Mouse (Mus musculus): ENCODE measurements around the gene Myh6. TPM values are rescaled to one million over a fixed set of nuclear protein-coding genes. Genes with fewer than 3 reads are reported as not detected.

Myh6 gene
- polyA plus RNA-seq (2016; fragmentation: Nextera tagmentation; extraction: Ambion mirVana): 1.8 and 3.3 TPM in 2 replicates

DNA sequence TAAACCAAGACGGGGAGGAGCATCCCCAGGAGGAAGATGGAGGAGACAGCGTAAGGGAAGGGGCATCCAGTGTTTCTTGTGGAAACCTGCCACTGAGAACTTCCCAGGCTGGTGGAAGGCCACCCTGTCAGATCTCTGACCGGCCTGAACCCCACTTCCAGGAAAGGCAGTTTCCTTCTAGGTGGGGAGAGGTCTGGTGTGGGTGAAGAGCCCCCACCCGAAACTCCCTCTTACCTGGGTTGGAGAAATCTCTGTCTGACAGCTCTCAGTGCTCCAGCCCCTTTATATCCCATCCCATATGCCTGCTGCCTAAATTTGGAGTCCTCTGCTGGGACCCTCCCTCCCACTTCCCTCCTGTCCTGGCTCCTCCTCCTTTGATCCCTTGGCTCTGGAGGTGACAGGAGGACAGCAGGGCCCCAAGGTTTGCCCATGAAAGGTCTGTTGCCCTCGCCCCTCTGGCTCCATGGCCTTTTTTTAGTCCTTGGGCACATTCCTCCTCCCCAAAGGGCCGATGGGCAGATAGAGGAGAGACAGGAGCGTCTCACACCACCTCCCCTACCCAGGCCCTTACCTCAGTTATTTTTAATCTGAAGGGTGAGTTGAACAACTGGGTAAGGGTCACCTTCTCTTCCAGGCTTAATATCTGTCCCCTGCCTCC, at the start of gene Myh6:
Gene Myh6, minus strand, starts transcription at position 608 of the 658 bp plus-strand sequence.
- WGBS: 61% methylated on average over 7 of the region's 7 CpGs
- H3K9me3 ChIP-seq: no peaks in the 10 kb centered on the region
- no peak within 1 kb of the TSS for H3K4me3 ChIP-seq (replicated peaks)
- peaks cover 8% of the 10 kb centered on the region for H3K27me3 ChIP-seq
- H3K36me3 ChIP-seq: no peaks in the 10 kb centered on the region
- H3K9ac ChIP-seq (replicated peaks): no peak within 1 kb of the TSS
- peaks cover 8% of the 10 kb centered on the region; the same call in 1 of the 2 replicates for H3K4me1 ChIP-seq (replicated peaks)
- H3K4me2 ChIP-seq: no peak within 1 kb of the TSS
- no peak for ATAC-seq (ENCODE audit: insufficient number of reproducible peaks, insufficient read depth, low FRiP score, low TSS enrichment, low read depth)
- H3K27ac ChIP-seq: no peak within 1 kb of the TSS

DNA sequence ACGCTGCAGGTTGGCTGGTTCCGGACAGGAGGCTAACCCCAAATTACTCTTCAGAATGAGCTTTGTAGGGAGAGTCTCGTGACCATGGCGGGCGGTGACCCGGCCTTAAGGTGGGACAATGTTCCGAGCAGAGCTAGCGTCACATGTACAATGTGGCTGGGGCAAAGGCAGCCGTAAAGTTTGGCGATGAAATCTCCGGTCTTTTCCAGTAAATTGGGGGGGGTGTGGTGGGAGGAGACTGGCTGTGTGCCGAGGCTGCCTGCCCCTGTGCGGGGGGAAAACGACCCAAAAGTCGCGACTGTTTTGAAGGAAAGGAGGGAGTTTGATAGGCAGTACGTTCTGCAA, 49.0 kb upstream of the Myh6 start:
- no peak; the same call in 1 of the 2 replicates for ATAC-seq (ENCODE audit: insufficient number of reproducible peaks, insufficient read depth, low FRiP score, low TSS enrichment, low read depth)
- Histone ChIP-seq H3K9ac (replicated peaks) (peak overlapping the region; percentile 78), H3K4me1 (replicated peaks) (no peaks in the 10 kb centered on the region), H3K27me3 (no peaks in the 10 kb centered on the region), H3K9me3 (0 out of 2 replicates have a peak, but pooled peaks cover 3% of the 10 kb centered on the region), H3K4me3 (replicated peaks) (peak overlapping the region; percentile 74), H3K36me3 (peaks cover 25% of the 10 kb centered on the region), H3K27ac (peak overlapping the region; percentile 73), H3K4me2 (peak overlapping the region; percentile 73)
- under 1% methylated on average over 17 of the region's 17 CpGs for WGBS

DNA sequence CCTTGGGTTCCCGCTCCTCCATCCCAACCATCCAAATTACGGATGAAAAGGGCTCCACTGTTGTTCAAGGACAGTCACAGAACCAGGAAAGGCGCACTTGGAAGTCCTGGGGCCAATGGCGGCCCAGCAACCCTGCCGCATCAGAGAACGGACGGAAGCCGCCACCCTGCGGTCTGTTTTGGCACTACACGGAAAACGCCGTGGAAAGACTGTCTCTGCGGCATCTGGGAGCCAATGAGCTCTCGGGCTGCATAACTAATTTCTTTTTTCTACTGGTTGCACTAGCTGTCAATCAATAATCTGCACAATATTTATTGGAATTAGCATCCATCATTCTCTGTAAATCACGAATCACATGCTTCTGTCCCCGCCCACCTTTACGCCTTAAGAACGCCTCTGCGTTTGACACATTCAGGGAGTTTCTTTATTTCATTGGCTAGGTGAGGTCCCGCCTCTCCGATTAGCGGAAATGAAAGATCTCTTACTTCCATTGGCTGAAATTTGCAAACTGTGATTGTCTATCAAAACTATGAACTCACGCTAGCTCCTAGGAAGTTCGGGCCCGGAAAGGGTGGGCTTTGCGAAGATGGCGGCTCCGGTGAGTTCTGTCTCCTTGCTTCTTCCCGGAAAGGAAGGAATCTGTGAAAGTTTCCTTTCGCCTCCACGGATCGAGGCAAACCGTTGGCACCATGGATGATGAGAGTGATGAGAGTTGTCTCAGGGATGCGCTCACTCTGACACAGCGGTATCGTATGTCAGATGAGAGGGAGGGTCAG, 48.5 kb upstream of the Myh6 start, which contains the start of gene Ngdn:
Gene Ngdn, plus strand, starts transcription at position 464 of the 776 bp plus-strand sequence.
- under 1% methylated on average over 36 of the region's 36 CpGs for WGBS
- Histone ChIP-seq H3K36me3 (peaks cover 20% of the 10 kb centered on the region), H3K4me1 (replicated peaks) (no peaks in the 10 kb centered on the region), H3K9me3 (0 out of 2 replicates have a peak, but pooled peaks cover 3% of the 10 kb centered on the region), H3K4me2 (peak within 1 kb of the TSS; percentile 73), H3K9ac (replicated peaks) (peak within 1 kb of the TSS; percentile 78), H3K27me3 (no peaks in the 10 kb centered on the region), H3K27ac (peak within 1 kb of the TSS; percentile 94), H3K4me3 (replicated peaks) (peak within 1 kb of the TSS; percentile 74)
- ATAC-seq (ENCODE audit: insufficient number of reproducible peaks, insufficient read depth, low FRiP score, low TSS enrichment, low read depth): peak; percentile 95

DNA sequence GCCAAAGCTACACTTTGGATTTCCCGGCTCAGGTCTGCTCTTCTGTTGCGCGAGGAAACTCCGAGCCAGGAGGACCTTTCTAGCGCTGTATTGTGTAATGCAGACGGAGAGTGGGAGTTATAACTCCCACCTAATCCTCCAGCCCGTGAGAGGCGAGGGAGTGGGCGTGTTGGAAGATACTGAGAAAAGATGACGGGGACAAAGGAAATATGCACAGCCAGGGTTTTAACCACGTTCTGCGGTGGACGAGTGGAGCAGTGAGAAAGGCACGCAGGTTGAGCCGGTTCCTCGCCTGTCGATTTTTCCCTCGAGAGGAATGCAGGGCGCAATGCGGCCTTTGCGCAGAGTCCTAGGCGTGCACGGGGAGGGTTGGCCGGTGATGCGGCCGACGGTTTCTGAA, 47.9 kb upstream of the Myh6 start:
- Histone ChIP-seq H3K4me3 (replicated peaks) (peak overlapping the region; percentile 44), H3K9me3 (0 out of 2 replicates have a peak, but pooled peaks cover 3% of the 10 kb centered on the region), H3K36me3 (peaks cover 20% of the 10 kb centered on the region), H3K27me3 (no peaks in the 10 kb centered on the region), H3K4me2 (peak overlapping the region; percentile 62), H3K4me1 (replicated peaks) (no peaks in the 10 kb centered on the region), H3K9ac (replicated peaks) (peak overlapping the region; percentile 56), H3K27ac (peak overlapping the region; percentile 94)
- ATAC-seq (ENCODE audit: insufficient number of reproducible peaks, insufficient read depth, low FRiP score, low TSS enrichment, low read depth): peak; percentile 64
- WGBS: 0% methylated on average over 27 of the region's 27 CpGs

DNA sequence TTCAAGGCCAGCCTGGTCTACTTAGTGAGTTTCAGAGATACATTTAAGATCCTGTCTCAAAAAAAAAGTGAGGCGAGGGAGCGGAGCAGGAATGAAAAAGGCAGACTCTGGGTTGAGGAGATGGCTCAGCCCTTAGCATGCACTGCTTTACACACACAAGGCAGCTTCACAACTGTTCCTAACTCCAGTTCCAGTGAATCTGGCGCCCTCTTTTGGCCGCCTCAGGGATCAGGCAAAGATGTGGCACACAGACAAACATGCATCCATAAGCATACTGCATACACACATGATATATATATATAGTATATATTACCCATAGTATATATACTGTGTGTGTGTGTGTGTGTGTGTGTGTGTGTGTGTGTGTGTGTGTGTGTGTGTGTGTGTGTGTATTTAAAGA, 44.4 kb upstream of the Myh6 start:
- Histone ChIP-seq H3K9me3 (0 out of 2 replicates have a peak, but pooled peaks cover 3% of the 10 kb centered on the region), H3K4me2 (no peak overlapping the region), H3K9ac (replicated peaks) (no peak overlapping the region), H3K27me3 (no peaks in the 10 kb centered on the region), H3K36me3 (no peaks in the 10 kb centered on the region), H3K4me3 (replicated peaks) (no peak overlapping the region), H3K4me1 (replicated peaks) (no peaks in the 10 kb centered on the region), H3K27ac (no peak overlapping the region)
- WGBS: 63% methylated on average over 4 of the region's 4 CpGs
- no peak for ATAC-seq (ENCODE audit: insufficient number of reproducible peaks, insufficient read depth, low FRiP score, low TSS enrichment, low read depth)

DNA sequence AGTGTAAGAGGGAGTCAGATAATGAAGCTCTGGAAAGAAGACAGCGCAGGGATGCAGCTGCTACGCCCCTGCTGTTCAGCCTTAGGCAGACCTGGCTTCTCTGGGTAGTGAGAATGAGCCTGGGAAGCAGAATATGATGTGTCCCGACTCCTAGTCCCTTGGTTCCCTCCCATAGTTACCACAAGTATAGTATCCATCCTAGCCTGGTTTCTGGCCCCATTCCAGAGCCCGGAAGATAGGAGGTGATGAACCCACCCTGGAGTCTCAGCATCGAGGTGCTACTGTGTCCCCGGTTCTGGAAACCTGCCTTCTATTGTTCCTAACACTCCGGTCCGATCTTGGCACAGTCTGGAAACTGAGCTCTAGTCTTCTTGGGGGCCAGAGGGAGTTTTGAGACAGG, 41.7 kb upstream of the Myh6 start:
- H3K27ac ChIP-seq: no peak overlapping the region
- 0 out of 2 replicates have a peak, but pooled peaks cover 3% of the 10 kb centered on the region for H3K9me3 ChIP-seq
- H3K4me1 ChIP-seq (replicated peaks): no peaks in the 10 kb centered on the region
- no peak overlapping the region for H3K4me2 ChIP-seq
- H3K27me3 ChIP-seq: no peaks in the 10 kb centered on the region
- 77% methylated on average over 8 of the region's 8 CpGs for WGBS
- no peak overlapping the region for H3K4me3 ChIP-seq (replicated peaks)
- no peak overlapping the region for H3K9ac ChIP-seq (replicated peaks)
- ATAC-seq (ENCODE audit: insufficient number of reproducible peaks, insufficient read depth, low FRiP score, low TSS enrichment, low read depth): no peak
- no peaks in the 10 kb centered on the region for H3K36me3 ChIP-seq

DNA sequence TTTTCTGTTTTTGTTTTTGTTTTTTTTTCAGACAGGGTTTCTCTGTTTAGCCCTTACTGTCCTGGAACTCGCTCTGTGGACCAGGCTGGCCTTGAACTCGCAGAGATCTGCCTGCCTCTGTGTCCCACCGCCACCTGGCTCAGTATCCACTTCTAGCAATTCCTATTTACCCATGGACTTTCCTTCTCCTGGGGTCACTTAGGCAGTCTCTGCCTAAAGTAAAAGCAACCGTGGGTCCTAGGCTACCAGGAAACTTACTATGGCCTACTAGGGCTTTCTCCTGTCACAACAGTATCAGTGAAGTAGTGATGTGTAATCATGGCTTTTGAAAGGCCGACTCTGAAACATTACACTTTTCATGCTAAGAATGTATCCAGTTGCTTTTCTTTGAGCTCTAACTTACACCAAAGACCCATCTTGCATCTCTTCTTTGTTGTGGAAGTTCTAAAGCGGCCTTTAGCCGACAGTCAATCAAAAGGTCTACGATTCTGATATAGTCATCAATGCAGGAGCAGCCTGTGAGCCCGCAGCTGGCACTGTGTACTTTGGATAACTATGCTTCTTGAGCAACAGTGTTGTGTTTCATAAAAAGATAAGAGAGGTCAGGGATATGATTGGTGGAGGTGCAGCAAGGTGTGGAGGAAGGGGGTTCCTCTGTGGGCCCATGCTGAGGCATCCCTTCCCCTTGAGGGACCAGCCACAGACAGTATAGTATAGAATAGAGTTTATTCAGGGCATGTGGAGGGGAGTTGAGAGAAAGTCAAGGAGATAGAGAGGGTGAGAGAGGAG, 40.6 kb upstream of the Myh6 start:
- 89% methylated on average over 9 of the region's 9 CpGs for WGBS

DNA sequence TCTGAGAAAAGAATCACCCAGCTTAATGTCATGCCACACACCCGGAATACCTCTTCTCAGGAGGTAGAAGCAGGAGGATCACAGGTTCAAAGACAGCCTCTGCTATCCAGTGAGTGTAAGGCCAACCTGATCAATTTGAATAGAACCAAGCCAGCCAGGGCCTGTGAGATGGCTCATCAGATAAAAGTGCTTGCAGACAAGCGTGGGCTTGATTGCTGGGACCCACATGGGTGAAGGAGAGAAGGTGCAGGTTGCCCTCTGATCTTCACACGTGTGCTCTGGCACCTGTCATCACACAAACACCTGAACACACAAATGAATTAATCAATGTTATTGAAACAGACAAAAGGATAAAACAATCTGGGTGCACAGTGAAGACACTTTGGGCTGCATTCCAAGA, 39.8 kb upstream of the Myh6 start:
- no peaks in the 10 kb centered on the region for H3K36me3 ChIP-seq
- H3K9me3 ChIP-seq: 0 out of 2 replicates have a peak, but pooled peaks cover 3% of the 10 kb centered on the region
- H3K27me3 ChIP-seq: no peaks in the 10 kb centered on the region
- ATAC-seq (ENCODE audit: insufficient number of reproducible peaks, insufficient read depth, low FRiP score, low TSS enrichment, low read depth): no peak
- no peak overlapping the region for H3K4me2 ChIP-seq
- no peak overlapping the region for H3K4me3 ChIP-seq (replicated peaks)
- H3K27ac ChIP-seq: no peak overlapping the region
- H3K9ac ChIP-seq (replicated peaks): no peak overlapping the region
- 57% methylated on average over 3 of the region's 3 CpGs for WGBS
- no peaks in the 10 kb centered on the region for H3K4me1 ChIP-seq (replicated peaks)

More for the DNA sequence above, 40.6 kb upstream of the Myh6 start:
- no peaks in the 10 kb centered on the region for H3K36me3 ChIP-seq
- H3K4me1 ChIP-seq (replicated peaks): no peaks in the 10 kb centered on the region
- no peak overlapping the region for H3K4me3 ChIP-seq (replicated peaks)
- H3K9me3 ChIP-seq: 0 out of 2 replicates have a peak, but pooled peaks cover 3% of the 10 kb centered on the region
- H3K27ac ChIP-seq: no peak overlapping the region
- no peaks in the 10 kb centered on the region for H3K27me3 ChIP-seq
- H3K9ac ChIP-seq (replicated peaks): no peak overlapping the region
- ATAC-seq (ENCODE audit: insufficient number of reproducible peaks, insufficient read depth, low FRiP score, low TSS enrichment, low read depth): no peak
- no peak overlapping the region for H3K4me2 ChIP-seq

DNA sequence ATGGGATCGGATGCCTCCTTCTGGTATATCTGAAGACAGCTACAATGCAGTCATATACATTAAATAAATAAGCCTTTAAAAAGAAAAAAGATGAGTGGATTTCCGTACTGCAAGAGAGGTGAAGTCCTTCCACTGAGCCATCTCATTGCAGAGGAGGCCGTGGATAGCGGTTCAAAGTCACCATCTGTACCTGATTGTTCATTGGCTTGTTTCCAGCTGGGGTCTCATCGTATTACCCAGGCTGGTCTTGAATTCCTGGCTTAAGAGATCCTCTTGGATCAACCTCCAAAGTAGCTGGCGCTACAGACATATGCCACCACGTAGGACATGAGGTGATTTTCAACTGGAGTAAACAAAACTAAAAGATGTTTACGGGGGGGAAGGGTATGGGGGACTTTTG, 39.2 kb upstream of the Myh6 start:
- no peak overlapping the region for H3K27ac ChIP-seq
- no peak overlapping the region for H3K4me2 ChIP-seq
- H3K9me3 ChIP-seq: 0 out of 2 replicates have a peak, but pooled peaks cover 1% of the 10 kb centered on the region
- H3K9ac ChIP-seq (replicated peaks): no peak overlapping the region
- H3K4me3 ChIP-seq (replicated peaks): no peak overlapping the region
- WGBS: 77% methylated on average over 8 of the region's 8 CpGs
- no peaks in the 10 kb centered on the region for H3K4me1 ChIP-seq (replicated peaks)
- ATAC-seq (ENCODE audit: insufficient number of reproducible peaks, insufficient read depth, low FRiP score, low TSS enrichment, low read depth): no peak
- H3K36me3 ChIP-seq: no peaks in the 10 kb centered on the region
- H3K27me3 ChIP-seq: no peaks in the 10 kb centered on the region

DNA sequence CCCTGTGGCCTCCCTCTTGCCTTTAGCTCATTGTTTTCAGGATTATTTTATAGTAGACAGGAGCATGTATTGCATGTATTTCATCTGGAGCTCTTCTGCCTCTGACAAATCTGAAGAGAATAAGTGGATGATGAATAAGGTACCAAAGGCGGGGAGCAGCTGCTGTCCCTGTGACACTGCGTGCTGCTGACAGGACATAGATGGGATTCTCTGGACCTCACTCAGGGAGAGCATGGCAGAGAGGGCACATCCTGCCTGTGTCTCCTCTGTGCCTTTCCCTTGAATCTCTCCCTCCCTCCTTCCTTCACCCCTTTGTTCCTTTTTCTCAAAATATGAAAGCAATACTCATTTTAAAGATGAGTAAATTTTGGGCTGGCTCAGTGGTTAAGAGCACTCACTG, 38.8 kb upstream of the Myh6 start:
- 79% methylated on average over 2 of the region's 2 CpGs for WGBS

More for the DNA sequence above, 38.8 kb upstream of the Myh6 start:
- no peak overlapping the region for H3K4me3 ChIP-seq (replicated peaks)
- no peak overlapping the region for H3K27ac ChIP-seq
- H3K4me2 ChIP-seq: no peak overlapping the region
- H3K27me3 ChIP-seq: no peaks in the 10 kb centered on the region
- H3K9ac ChIP-seq (replicated peaks): no peak overlapping the region
- no peak for ATAC-seq (ENCODE audit: insufficient number of reproducible peaks, insufficient read depth, low FRiP score, low TSS enrichment, low read depth)
- H3K36me3 ChIP-seq: no peaks in the 10 kb centered on the region
- no peaks in the 10 kb centered on the region for H3K9me3 ChIP-seq
- H3K4me1 ChIP-seq (replicated peaks): no peaks in the 10 kb centered on the region

All from limb, embryonic 12.5 days (tissue).